Mouse (Mus musculus) c-Kit-positive CD71-negative TER-119-negative erythroid progenitor cells, embryonic 14.5 days (primary cell): ENCODE measurements around the gene Wdfy4.

ENCODE experiments used
- DNase-seq: peaks from one replicate; pipeline ENCODE4 v3.0.0-alpha.2; 2013; ENCODE audit warnings: low read depth

Wdfy4 gene

GRCm38 (mm10) chr14:33185068-33185800 lies at the start of gene Wdfy4:
Gene Wdfy4, minus strand, starts transcription at chr14:33185508.
- peak; percentile 56 for DNase-seq

- DNase-seq: no peak
These were observed 46.7 kb upstream of the Wdfy4 start for GRCm38 (mm10) chr14:33232048-33232447.

- no peak for DNase-seq
These were observed 46.0 kb upstream of the Wdfy4 start for GRCm38 (mm10) chr14:33231311-33231710.

- DNase-seq: no peak
These were observed 45.4 kb upstream of the Wdfy4 start for GRCm38 (mm10) chr14:33230672-33231071.

- DNase-seq: no peak
These were observed 39.9 kb upstream of the Wdfy4 start for GRCm38 (mm10) chr14:33225235-33225634.

GRCm38 (mm10) chr14:33216343-33217208 lies 31.3 kb upstream of the Wdfy4 start:
- no peak for DNase-seq

- no peak for DNase-seq
These were observed 29.9 kb upstream of the Wdfy4 start for GRCm38 (mm10) chr14:33215163-33215562.

GRCm38 (mm10) chr14:33214767-33215128 lies 29.4 kb upstream of the Wdfy4 start:
- no peak for DNase-seq

GRCm38 (mm10) chr14:33213823-33214766 lies 28.8 kb upstream of the Wdfy4 start, which contains the start of gene Arhgap22:
Gene Arhgap22, plus strand, starts transcription at chr14:33214026.
- peak; percentile 77 for DNase-seq

GRCm38 (mm10) chr14:33212958-33213309 lies 27.6 kb upstream of the Wdfy4 start:
- no peak for DNase-seq

GRCm38 (mm10) chr14:33212271-33212957 lies 27.1 kb upstream of the Wdfy4 start:
- DNase-seq: no peak

GRCm38 (mm10) chr14:33210806-33211205 lies 25.5 kb upstream of the Wdfy4 start:
- DNase-seq: no peak

- DNase-seq: no peak
These were observed 23.0 kb upstream of the Wdfy4 start for GRCm38 (mm10) chr14:33208331-33208730.

GRCm38 (mm10) chr14:33207011-33207410 lies 21.7 kb upstream of the Wdfy4 start:
- no peak for DNase-seq

- no peak for DNase-seq
These were observed 20.1 kb upstream of the Wdfy4 start for GRCm38 (mm10) chr14:33205280-33205965.

GRCm38 (mm10) chr14:33203777-33204176 lies 18.5 kb upstream of the Wdfy4 start:
- no peak for DNase-seq

- no peak for DNase-seq
These were observed 17.6 kb upstream of the Wdfy4 start for GRCm38 (mm10) chr14:33202885-33203284.

- DNase-seq: no peak
These were observed 16.9 kb upstream of the Wdfy4 start for GRCm38 (mm10) chr14:33202161-33202560.

GRCm38 (mm10) chr14:33194241-33194640 lies 8.9 kb upstream of the Wdfy4 start:
- DNase-seq: no peak

GRCm38 (mm10) chr14:33193762-33194161 lies 8.5 kb upstream of the Wdfy4 start:
- no peak for DNase-seq

- no peak for DNase-seq
These were observed 5.3 kb upstream of the Wdfy4 start for GRCm38 (mm10) chr14:33190646-33191045.
